Mouse (Mus musculus) layer of hippocampus, postnatal 36 days (tissue): ENCODE data around the gene Panx1. TPM values are rescaled to one million over a fixed set of nuclear protein-coding genes. Genes with fewer than 3 reads are reported as not detected.

ENCODE experiments used
- DNase-seq, 2 experiments: peaks; one replicate each; pipeline ENCODE4 v3.0.0; 2022
- total RNA-seq, 2 experiments: library from RNA; stranded (reverse); gene quantifications; 2 replicates each; pipeline ENCODE4 v1.2.3; 2021

Gene Panx1
- total RNA-seq, 2 experiments from 2014 or later: 26.8 to 27.5 TPM

GRCm38 (mm10) chr9:14970805-14971525 is 74.3 kb downstream of the Panx1 start:
- DNase-seq: no peak

GRCm38 (mm10) chr9:14970211-14970610 is 75.1 kb downstream of the Panx1 start:
- no peak for DNase-seq

- DNase-seq: no peak
Measured at GRCm38 (mm10) chr9:14967598-14967997, 77.7 kb downstream of the Panx1 start.

GRCm38 (mm10) chr9:14966787-14967186 is 78.5 kb downstream of the Panx1 start:
- DNase-seq: no peak

GRCm38 (mm10) chr9:14965368-14965767 is 79.9 kb downstream of the Panx1 start:
- no peak for DNase-seq

- no peak for DNase-seq
Measured at GRCm38 (mm10) chr9:14962769-14963168, 82.5 kb downstream of the Panx1 start.

- DNase-seq: no peak
Measured at GRCm38 (mm10) chr9:14954659-14955058, 90.6 kb downstream of the Panx1 start.

Other genes with a start within 250 kb of the Panx1 start
- 10 to 100 TPM; 13.0 to 13.8 TPM for gene Gpr83, start 185.3 kb downstream of the Panx1 start, total RNA-seq
- not detected for gene Izumo1r, start 141.5 kb downstream of the Panx1 start, total RNA-seq
- gene Hephl1, start 66.6 kb upstream of the Panx1 start, total RNA-seq: not detected
- 1 to 10 TPM; 4.5 to 6.3 TPM for gene Vstm5, start 193.6 kb upstream of the Panx1 start, total RNA-seq
- 10 to 100 TPM; 38.9 to 41.9 TPM for gene Med17, start 234.5 kb upstream of the Panx1 start, total RNA-seq